Mouse (Mus musculus): Measurements from ENCODE around the gene Slamf6. TPM values are rescaled to one million over a fixed set of nuclear protein-coding genes. Genes with fewer than 3 reads are reported as not detected.

Gene Slamf6
- total RNA-seq, 2 experiments from 2014 or later = 1.8 to 2.6 TPM

DNA sequence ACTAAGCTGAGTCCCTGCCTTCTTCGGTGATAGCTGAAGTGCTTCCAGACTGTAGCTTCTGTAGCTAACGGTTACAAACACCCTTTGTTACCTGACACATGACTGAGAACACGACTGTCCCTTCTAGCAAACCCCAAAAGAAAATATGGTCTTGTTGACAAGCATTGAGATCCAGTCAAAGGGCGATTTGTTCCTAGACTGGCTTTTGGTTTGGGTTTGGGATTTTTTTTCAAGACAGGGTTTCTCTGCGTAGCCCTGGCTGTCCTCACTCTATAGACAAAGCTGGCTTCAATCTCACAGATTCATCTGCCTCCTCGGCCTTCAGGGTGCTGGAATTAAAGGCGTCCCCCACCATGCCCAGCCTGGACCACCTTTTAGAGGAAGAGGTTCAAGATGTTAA, 79.4 kb downstream of the Slamf6 start:
- no peak for DNase-seq

GRCm38 (mm10) chr1:171998820-171999597, 81.7 kb downstream of the Slamf6 start:
- no peak for DNase-seq

DNA sequence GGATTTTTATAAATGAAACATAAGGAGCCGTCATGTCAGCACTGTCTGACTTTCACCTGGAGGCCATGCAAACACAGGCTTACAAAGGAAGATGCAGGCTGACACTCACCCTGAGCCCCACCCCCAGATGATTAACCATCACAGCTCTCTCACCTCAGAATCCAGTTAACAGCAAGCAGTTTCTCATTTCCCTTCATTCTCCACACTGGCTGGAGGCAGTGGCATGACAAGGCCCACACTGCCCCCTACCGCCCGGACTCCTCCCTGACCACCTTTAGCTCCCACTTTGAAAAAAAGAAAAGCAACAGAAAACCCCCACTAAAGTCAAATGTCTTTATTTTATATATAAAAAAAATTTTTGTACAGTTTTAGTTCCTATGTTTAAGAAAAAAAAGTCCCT, 83.3 kb downstream of the Slamf6 start:
- DNase-seq = peak; percentile 73

- no peak for DNase-seq
Observed at GRCm38 (mm10) chr1:172001665-172002064, 84.3 kb downstream of the Slamf6 start.

Other genes with a start within 250 kb of the Slamf6 start
- 1 to 10 TPM; 4.7 TPM for gene Cd48, start 235.5 kb upstream of the Slamf6 start, total RNA-seq (2021)
- gene Slamf1, start 150.4 kb upstream of the Slamf6 start, total RNA-seq (2021) = under 1 TPM; 0.45 to 0.54 TPM
- gene Cd84, start 77.8 kb upstream of the Slamf6 start, total RNA-seq (2021) = 1 to 10 TPM; 5.3 to 6.2 TPM
- under 1 TPM; 0.39 TPM for gene Gm10521, start 21.9 kb upstream of the Slamf6 start, total RNA-seq (2021)
- 10 to 100 TPM in 1 of 2 experiments, 1 to 10 TPM in 1; 6.3 to 10.6 TPM for gene Vangl2, start 110.9 kb downstream of the Slamf6 start, total RNA-seq (2021)
- under 1 TPM in 1 of 2 experiments, not detected in 1; 0.09 TPM for gene Nhlh1, start 140.1 kb downstream of the Slamf6 start, total RNA-seq (2021)
- gene Copa, start 165.0 kb downstream of the Slamf6 start, total RNA-seq (2021) = 100 to 1,000 TPM; 150 to 151 TPM
- 10 to 100 TPM; 81.0 to 93.0 TPM for gene Ncstn, start 165.3 kb downstream of the Slamf6 start, total RNA-seq (2021)
- 100 to 1,000 TPM; 154 to 172 TPM for gene Pex19, start 209.2 kb downstream of the Slamf6 start, total RNA-seq (2021)
- 100 to 1,000 TPM; 114 to 153 TPM for gene Dcaf8, start 230.6 kb downstream of the Slamf6 start, total RNA-seq (2021)

All from adrenal gland, postnatal 10 days (tissue).